Mouse (Mus musculus): ENCODE measurements at regions not wholly inside any gene's neighbourhood (a gene's known extent, or its start where the extent isn't known, plus 50 kb on each side); places are given as distances from the start of the nearest gene placed in this dataset.

GRCm38 (mm10) chr10:91583204-91583603 lies 402.1 kb upstream of the Tmpo start:
- no peak for DNase-seq (ENCODE audit: low spot score in 2 of 2)

- DNase-seq (ENCODE audit: low spot score in 2 of 2) = no peak
Observed at GRCm38 (mm10) chr10:91580959-91581358, 399.8 kb upstream of the Tmpo start.

GRCm38 (mm10) chr10:91575323-91576064 lies 394.4 kb upstream of the Tmpo start:
- no peak for DNase-seq (ENCODE audit: low spot score in 2 of 2)

GRCm38 (mm10) chr10:91572796-91573195 lies 391.7 kb upstream of the Tmpo start:
- DNase-seq (ENCODE audit: low spot score in 2 of 2) = no peak

GRCm38 (mm10) chr10:91569046-91569445 lies 387.9 kb upstream of the Tmpo start:
- DNase-seq (ENCODE audit: low spot score in 2 of 2) = no peak

GRCm38 (mm10) chr10:91566116-91566774 lies 385.1 kb upstream of the Tmpo start:
- no peak for DNase-seq (ENCODE audit: low spot score in 2 of 2)

GRCm38 (mm10) chr10:91559307-91559706 lies 378.2 kb upstream of the Tmpo start:
- DNase-seq (ENCODE audit: low spot score in 2 of 2) = no peak

GRCm38 (mm10) chr10:91548071-91548470 lies 367.0 kb upstream of the Tmpo start:
- DNase-seq (ENCODE audit: low spot score in 2 of 2) = no peak

GRCm38 (mm10) chr10:91546140-91546539 lies 365.0 kb upstream of the Tmpo start:
- peak; percentile 10 to 41 for DNase-seq (ENCODE audit: low spot score in 2 of 2)

GRCm38 (mm10) chr10:91545421-91545820 lies 364.3 kb upstream of the Tmpo start:
- no peak for DNase-seq (ENCODE audit: low spot score in 2 of 2)

- DNase-seq (ENCODE audit: low spot score in 2 of 2) = no peak
Observed at GRCm38 (mm10) chr10:91543167-91543918, 362.2 kb upstream of the Tmpo start.

GRCm38 (mm10) chr10:91542201-91542604 lies 361.1 kb upstream of the Tmpo start:
- DNase-seq (ENCODE audit: low spot score in 2 of 2) = no peak

GRCm38 (mm10) chr10:91537241-91537640 lies 356.1 kb upstream of the Tmpo start:
- DNase-seq (ENCODE audit: low spot score in 2 of 2) = no peak

GRCm38 (mm10) chr10:91535392-91535791 lies 354.3 kb upstream of the Tmpo start:
- no peak for DNase-seq (ENCODE audit: low spot score in 2 of 2)

GRCm38 (mm10) chr10:91528305-91528704 lies 347.2 kb upstream of the Tmpo start:
- DNase-seq (ENCODE audit: low spot score in 2 of 2) = no peak

GRCm38 (mm10) chr10:91521168-91521567 lies 340.1 kb upstream of the Tmpo start:
- DNase-seq (ENCODE audit: low spot score in 2 of 2) = no peak

GRCm38 (mm10) chr10:91515021-91515371 lies 333.9 kb upstream of the Tmpo start:
- DNase-seq (ENCODE audit: low spot score in 2 of 2) = no peak

GRCm38 (mm10) chr10:91514163-91515020 lies 333.3 kb upstream of the Tmpo start:
- DNase-seq (ENCODE audit: low spot score in 2 of 2) = no peak

GRCm38 (mm10) chr10:91507038-91507437 lies 325.9 kb upstream of the Tmpo start:
- no peak for DNase-seq (ENCODE audit: low spot score in 2 of 2)

GRCm38 (mm10) chr10:91504891-91505290 lies 323.8 kb upstream of the Tmpo start:
- no peak for DNase-seq (ENCODE audit: low spot score in 2 of 2)

- DNase-seq (ENCODE audit: low spot score in 2 of 2) = no peak
Observed at GRCm38 (mm10) chr10:91498543-91498942, 317.4 kb upstream of the Tmpo start.

GRCm38 (mm10) chr10:91464691-91465090 lies 283.6 kb upstream of the Tmpo start:
- DNase-seq (ENCODE audit: low spot score in 2 of 2) = no peak

Data from frontal cortex, postnatal 25 days (tissue).